Mouse (Mus musculus) c-Kit-positive CD71-positive TER-119-negative erythroid progenitor cells, embryonic 14.5 days (primary cell): ENCODE measurements around the gene E330009J07Rik.

Experiments used
- DNase-seq: peaks from one replicate; pipeline ENCODE4 v3.0.0-alpha.2; 2013; ENCODE audit warnings: low read depth

E330009J07Rik gene

DNA sequence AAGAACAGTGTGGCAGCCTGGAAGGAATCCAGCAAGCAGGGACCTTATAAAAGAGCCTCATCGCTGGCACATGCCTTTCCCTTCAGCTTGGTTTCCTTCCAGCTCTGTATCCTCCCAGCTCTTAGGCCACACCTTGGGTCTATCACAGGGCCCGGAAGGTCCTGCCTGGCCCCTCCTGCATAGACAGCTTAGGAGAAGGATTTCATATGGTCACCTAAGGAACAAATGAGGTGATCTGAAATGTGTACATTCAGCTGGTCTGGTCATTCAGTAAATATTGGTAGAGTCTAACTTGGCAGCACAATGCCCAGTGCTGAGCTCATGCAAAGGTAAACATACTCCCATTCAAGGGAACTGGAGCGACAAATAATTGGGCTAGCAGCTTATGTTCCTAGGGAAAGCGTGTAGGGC, 6.4 kb downstream of the E330009J07Rik start:
- no peak for DNase-seq

GRCm38 (mm10) chr6:40428696-40429095, 7.2 kb downstream of the E330009J07Rik start:
- no peak for DNase-seq

GRCm38 (mm10) chr6:40427441-40427840, 8.5 kb downstream of the E330009J07Rik start:
- no peak for DNase-seq

DNA sequence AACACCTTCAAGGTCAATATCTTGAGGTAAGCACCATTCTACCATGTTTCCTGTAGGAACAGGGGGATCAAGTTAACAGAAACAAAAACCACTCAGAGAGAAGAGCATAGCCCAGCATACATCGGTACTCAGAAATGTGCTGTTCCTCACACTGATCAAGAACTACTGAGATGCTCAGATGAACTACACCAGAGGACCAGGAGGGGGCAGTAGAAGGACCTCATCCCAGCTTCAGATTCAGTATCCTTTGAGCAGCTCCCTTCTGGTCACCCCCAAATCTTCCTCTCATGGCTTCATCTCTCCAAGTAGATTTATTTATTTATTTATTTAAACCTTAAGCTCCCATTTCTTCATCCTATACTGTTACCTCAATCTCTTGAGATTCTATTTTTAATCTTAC, 12.2 kb downstream of the E330009J07Rik start:
- DNase-seq: peak; percentile 27

DNA sequence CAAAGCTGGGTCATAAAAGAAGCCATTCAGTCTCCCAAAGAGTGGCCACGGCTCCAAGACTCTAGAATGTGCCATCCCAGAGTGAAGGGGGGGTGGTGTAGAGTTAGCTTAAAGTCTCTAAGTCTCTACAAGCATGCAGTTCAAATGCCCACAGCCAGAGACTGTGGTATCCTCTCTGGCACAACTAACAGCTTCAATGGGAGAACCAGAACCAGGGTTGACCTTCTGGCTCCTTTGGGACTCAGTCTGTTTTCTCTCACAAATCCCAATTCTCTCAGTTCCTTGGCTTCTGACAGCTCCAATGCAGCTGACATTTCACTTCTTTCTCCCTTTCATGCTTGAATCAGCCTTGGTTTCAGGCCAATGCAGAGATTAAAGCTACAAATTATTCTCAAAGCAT, 12.9 kb downstream of the E330009J07Rik start:
- no peak for DNase-seq

GRCm38 (mm10) chr6:40421099-40421498, 14.8 kb downstream of the E330009J07Rik start:
- no peak for DNase-seq

- DNase-seq: no peak
Measured at GRCm38 (mm10) chr6:40418386-40418785, 17.5 kb downstream of the E330009J07Rik start.

DNA sequence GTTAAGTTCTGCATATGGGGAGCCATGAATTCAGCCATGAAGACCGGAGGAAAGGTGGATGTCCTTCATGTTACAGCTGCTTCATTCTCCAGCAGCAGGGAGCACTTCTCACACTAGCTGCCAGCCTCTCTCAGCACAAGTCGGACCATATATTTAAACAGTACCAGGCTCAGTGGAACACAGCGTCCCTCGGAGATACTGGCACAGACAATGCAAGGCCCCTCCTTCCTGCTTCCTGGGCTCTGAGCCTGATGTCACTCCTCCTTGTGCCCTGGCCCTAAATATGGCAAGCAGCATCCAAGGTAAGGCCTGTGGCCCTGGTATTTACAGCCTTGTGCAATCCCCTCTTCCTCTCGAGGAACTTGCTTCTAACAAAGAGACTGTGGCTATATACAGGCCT, 20.1 kb downstream of the E330009J07Rik start:
- no peak for DNase-seq

DNA sequence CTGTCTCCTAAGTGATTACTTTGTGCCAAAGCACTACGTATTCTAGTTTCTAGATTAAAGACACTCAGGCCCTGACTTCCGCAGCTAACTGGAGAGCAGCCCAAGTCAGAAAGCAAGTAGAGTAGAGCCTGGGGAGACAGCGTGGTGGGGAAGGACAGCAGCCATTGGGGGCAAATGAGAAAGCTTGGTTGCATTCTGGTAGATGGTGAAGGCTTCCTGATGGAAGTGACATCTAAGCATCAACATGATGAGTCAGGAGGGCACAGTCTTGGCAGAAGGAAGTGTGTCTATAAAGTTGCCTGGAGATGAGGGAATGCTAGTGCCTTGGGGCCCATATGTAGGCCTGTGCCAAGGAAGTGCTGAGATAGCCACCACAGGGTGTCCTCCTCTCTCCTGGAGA, 22.4 kb downstream of the E330009J07Rik start:
- no peak for DNase-seq

DNA sequence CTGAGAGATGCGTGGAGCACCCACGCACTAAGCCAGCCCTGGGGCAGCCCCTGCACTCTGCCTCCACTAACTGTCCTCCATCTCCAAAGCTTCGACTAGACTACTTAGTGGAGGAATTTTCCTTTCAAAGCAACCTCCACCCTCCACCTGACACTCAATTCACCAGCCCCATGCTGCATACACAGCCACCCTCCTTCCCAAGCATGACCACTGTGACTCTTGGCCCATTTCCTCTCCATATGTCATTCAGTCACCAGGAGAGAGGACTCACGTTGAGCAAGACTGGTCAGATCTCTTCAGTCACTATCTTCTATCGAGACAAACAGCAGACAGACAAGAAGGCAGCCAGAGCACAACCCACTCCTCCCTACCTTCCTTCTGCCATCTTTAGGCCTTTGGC, 22.9 kb downstream of the E330009J07Rik start:
- DNase-seq: no peak

- DNase-seq: no peak
Measured at GRCm38 (mm10) chr6:40411085-40411484, 24.9 kb downstream of the E330009J07Rik start.

DNA sequence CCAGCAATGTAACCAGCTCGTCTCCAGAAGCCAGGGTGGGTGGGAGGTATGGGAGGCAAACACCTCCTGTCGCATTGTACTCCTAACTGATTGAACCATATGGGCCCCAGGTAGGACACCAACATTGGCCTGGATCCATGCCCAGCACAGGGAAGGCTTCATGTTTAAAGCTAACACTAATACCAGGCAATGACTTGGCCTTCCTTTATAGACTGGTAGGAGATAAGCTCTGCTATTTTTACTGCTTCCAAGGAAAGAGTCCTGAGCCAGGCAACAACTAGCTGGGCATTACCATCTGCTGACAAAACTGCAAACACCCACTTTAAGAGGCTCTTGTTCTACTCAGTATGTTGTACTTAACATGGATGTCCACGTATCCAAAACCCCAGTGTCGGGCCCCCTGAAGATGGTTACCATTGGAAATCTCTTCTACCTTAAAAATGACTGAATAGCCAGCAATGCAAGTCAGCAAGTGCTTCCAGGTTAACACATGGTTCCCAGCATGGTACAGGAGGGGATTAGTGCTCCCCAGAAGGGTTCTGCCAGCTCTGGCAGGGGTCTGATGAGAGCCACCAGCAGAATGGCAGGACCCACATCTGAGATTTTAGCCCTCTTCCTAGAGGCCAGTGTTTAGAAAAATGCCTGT, 32.2 kb downstream of the E330009J07Rik start:
- DNase-seq: no peak

- no peak for DNase-seq
Measured at GRCm38 (mm10) chr6:40402031-40402430, 33.9 kb downstream of the E330009J07Rik start.

- peak; percentile 43 for DNase-seq
Measured at GRCm38 (mm10) chr6:40393213-40393612, 42.7 kb downstream of the E330009J07Rik start.

GRCm38 (mm10) chr6:40390975-40391374, 45.0 kb downstream of the E330009J07Rik start:
- DNase-seq: no peak

- DNase-seq: no peak
Measured at GRCm38 (mm10) chr6:40388660-40389059, 47.3 kb downstream of the E330009J07Rik start.

GRCm38 (mm10) chr6:40385682-40386081, 50.3 kb downstream of the E330009J07Rik start:
- DNase-seq: no peak

GRCm38 (mm10) chr6:40381908-40382307, 54.0 kb downstream of the E330009J07Rik start:
- no peak for DNase-seq

DNA sequence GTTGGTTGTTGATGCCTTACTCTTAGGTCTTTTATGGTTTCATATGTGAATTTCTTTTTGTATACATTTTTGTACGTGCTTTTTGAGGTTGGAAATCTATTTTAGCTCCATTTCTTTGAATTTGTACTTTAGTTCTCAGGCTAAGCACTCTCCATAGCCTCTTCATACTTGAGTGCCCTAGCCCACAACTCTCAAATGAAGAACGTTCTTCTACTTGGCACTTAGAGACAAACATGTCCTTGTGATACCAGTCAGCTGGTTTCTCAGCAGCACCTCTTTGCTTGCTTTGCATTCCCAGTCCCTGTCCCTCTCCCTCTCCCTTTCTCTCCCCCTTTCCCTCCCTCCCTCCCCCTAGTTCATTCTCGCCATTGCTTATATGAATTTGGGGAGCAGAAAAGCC, 55.8 kb downstream of the E330009J07Rik start:
- no peak for DNase-seq

DNA sequence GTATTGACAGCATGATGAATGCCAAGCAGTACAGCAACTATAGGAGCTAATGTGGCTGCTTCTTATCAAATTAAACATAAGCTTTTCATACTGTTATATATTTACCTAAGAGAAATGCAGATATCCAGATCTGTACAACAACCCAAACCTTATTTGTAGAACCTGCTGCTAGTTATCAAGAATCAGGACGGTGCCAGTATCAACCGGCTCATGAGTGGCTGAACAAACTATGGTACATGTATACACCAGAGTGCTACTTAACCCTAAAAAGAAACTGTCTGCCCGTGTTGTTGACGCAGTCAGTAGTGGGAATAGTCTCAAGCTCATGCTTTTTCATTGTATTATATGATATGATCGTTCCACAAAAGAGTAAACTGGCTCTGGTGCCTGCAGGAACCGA, 64.9 kb downstream of the E330009J07Rik start:
- DNase-seq: no peak

DNA sequence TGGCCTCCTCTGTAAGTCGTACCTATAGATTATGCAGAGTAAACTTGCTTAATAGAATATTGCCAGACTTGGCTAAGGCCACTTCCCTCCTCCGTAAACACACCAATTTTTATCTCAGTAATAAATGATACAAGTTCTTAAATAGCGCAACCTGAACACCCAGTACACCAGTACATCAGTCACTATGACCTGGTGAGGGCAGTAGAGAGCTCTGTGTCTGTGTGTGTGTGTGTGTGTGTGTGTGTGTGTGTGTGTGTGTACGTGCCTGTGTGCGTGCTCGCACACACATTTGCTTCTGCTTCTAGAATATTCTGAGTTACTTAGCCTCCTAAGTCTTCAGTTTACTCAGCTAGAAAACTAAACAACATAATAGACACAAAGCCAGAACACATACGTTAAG, 82.6 kb downstream of the E330009J07Rik start:
- no peak for DNase-seq
